ENCODE assay signal across 29 mouse cellular contexts in genomic region chr9:60182371-60182770, GRCm38 (mm10).
DNase-seq lines count a peak whose midpoint lies in the region; ATAC-seq lines count a peak whose summit lies in the region.
"Had no signal": no experiment of that assay in that cellular context is flagged by ENCODE, and none has a peak within 500 bp of the region (broad histone marks: within the 10 kb centered on the region; RNA-seq: fewer than 3 reads in every experiment).

No protein-coding gene starts in this region.

- no peak for DNase-seq in midbrain, embryonic 10.5 days (ENCODE audit: low spot score)
- DNase-seq in midbrain, embryonic 11.5 days (ENCODE audit: low spot score, missing footprints) = no peak
- DNase-seq in ZHBTc4 (ENCODE audit: low read depth, low spot score) = peak; percentile 9
- DNase-seq in adrenal gland, postnatal 10 days = peak; percentile 35
- DNase-seq in adrenal gland, postnatal 36 days = peak; percentile 19 to 50
- DNase-seq in liver, embryonic 11.5 days (ENCODE audit: low spot score) = no peak
- no peak for DNase-seq in lung, adult 18-20 months
- DNase-seq: B cell, adult 2 months; cerebellum, adult 11 months; cerebellum, adult 8-10 months; cerebellum, postnatal 10 days; cerebellum, postnatal 36 days; forebrain, postnatal 0 days; gastrocnemius, adult 2 months; gastrocnemius, postnatal 14 days; heart, adult 11 months; kidney, adult 18-20 months had no signal

- no peak for ATAC-seq in midbrain, embryonic 11.5 days (ENCODE audit: low FRiP score)
- ATAC-seq in liver, embryonic 11.5 days (replicated peaks; ENCODE audit: low FRiP score) = no peak
- no peak for ATAC-seq in hindbrain, embryonic 16.5 days
- ATAC-seq: activated CD4-positive, CD25-positive, alpha-beta regulatory T cell, adult 4 months; forebrain, embryonic 14.5 days; forebrain, postnatal 0 days; intestine, embryonic 15.5 days; Patski had no signal

- no peak overlapping the region for H3K9ac ChIP-seq in midbrain, embryonic 11.5 days (ENCODE audit: low read length)
- H3K9ac ChIP-seq in liver, embryonic 11.5 days (ENCODE audit: low read depth, low read length) = no peak overlapping the region
- H3K9ac ChIP-seq in hindbrain, embryonic 16.5 days (ENCODE audit: low read depth, low read length) = no peak overlapping the region
- H3K9ac ChIP-seq: embryonic facial prominence, embryonic 12.5 days; embryonic facial prominence, embryonic 15.5 days; forebrain, postnatal 0 days; hindbrain, embryonic 12.5 days; hindbrain, embryonic 15.5 days; intestine, embryonic 15.5 days had no signal

- no peaks in the 10 kb centered on the region for H3K27me3 ChIP-seq in midbrain, embryonic 10.5 days (ENCODE audit: low read depth, poor library complexity, severe bottlenecking)
- no peaks in the 10 kb centered on the region for H3K27me3 ChIP-seq in midbrain, embryonic 11.5 days (ENCODE audit: control insufficient read depth, insufficient read depth, low read length)
- H3K27me3 ChIP-seq in liver, embryonic 11.5 days (replicated peaks; ENCODE audit: control insufficient read depth, insufficient read depth, low read length) = no peaks in the 10 kb centered on the region; the same call in 1 of the 2 replicates
- no peaks in the 10 kb centered on the region for H3K27me3 ChIP-seq in hindbrain, embryonic 16.5 days (replicated peaks; ENCODE audit: control insufficient read depth, insufficient read depth, low read length)
- H3K27me3 ChIP-seq: CH12.LX; embryonic facial prominence, embryonic 12.5 days; embryonic facial prominence, embryonic 15.5 days; hindbrain, embryonic 12.5 days; hindbrain, embryonic 15.5 days; intestine, embryonic 15.5 days; Patski had no signal

- H3K9me3 ChIP-seq in midbrain, embryonic 10.5 days (replicated peaks) = no peaks in the 10 kb centered on the region
- no peaks in the 10 kb centered on the region for H3K9me3 ChIP-seq in midbrain, embryonic 11.5 days (ENCODE audit: control insufficient read depth, low read length)
- no peaks in the 10 kb centered on the region for H3K9me3 ChIP-seq in liver, embryonic 11.5 days (ENCODE audit: control insufficient read depth, low read length)
- no peaks in the 10 kb centered on the region for H3K9me3 ChIP-seq in hindbrain, embryonic 16.5 days (ENCODE audit: control insufficient read depth, low read length)
- H3K9me3 ChIP-seq: embryonic facial prominence, embryonic 12.5 days; embryonic facial prominence, embryonic 15.5 days; G1E; hindbrain, embryonic 12.5 days; hindbrain, embryonic 15.5 days; intestine, embryonic 15.5 days had no signal

- 88% methylated on average over 6 of the region's 6 CpGs for WGBS in midbrain, embryonic 10.5 days
- 92% methylated on average over 6 of the region's 6 CpGs for WGBS in midbrain, embryonic 11.5 days
- WGBS in liver, embryonic 11.5 days = 82% methylated on average over 6 of the region's 6 CpGs
- 89% methylated on average over 6 of the region's 6 CpGs for WGBS in hindbrain, embryonic 16.5 days

- H3K27ac ChIP-seq in midbrain, embryonic 10.5 days (replicated peaks) = peak overlapping the region; percentile 46
- H3K27ac ChIP-seq in midbrain, embryonic 11.5 days (ENCODE audit: low read depth, low read length) = no peak overlapping the region
- no peak overlapping the region for H3K27ac ChIP-seq in liver, embryonic 11.5 days (ENCODE audit: low read depth, low read length)
- no peak overlapping the region for H3K27ac ChIP-seq in hindbrain, embryonic 16.5 days (ENCODE audit: low read depth, low read length)
- H3K27ac ChIP-seq: embryonic facial prominence, embryonic 12.5 days; embryonic facial prominence, embryonic 15.5 days; gastrocnemius, adult 2 months; hindbrain, embryonic 12.5 days; hindbrain, embryonic 15.5 days; intestine, embryonic 15.5 days had no signal

- H3K4me3 ChIP-seq in midbrain, embryonic 10.5 days = no peak overlapping the region
- no peak overlapping the region for H3K4me3 ChIP-seq in midbrain, embryonic 11.5 days (ENCODE audit: low read depth, low read length)
- no peak overlapping the region for H3K4me3 ChIP-seq in liver, embryonic 11.5 days (ENCODE audit: low read depth, low read length)
- no peak overlapping the region for H3K4me3 ChIP-seq in hindbrain, embryonic 16.5 days (ENCODE audit: low read length)
- H3K4me3 ChIP-seq: embryonic facial prominence, embryonic 12.5 days; embryonic facial prominence, embryonic 15.5 days; gastrocnemius, adult 2 months; hindbrain, embryonic 12.5 days; hindbrain, embryonic 15.5 days; intestine, embryonic 15.5 days had no signal

- H3K36me3 ChIP-seq in midbrain, embryonic 10.5 days = no peaks in the 10 kb centered on the region
- no peaks in the 10 kb centered on the region for H3K36me3 ChIP-seq in midbrain, embryonic 11.5 days (ENCODE audit: control insufficient read depth, insufficient read depth, low read length)
- H3K36me3 ChIP-seq in liver, embryonic 11.5 days (ENCODE audit: control insufficient read depth, insufficient read depth, low read length) = no peaks in the 10 kb centered on the region
- no peaks in the 10 kb centered on the region for H3K36me3 ChIP-seq in hindbrain, embryonic 16.5 days (ENCODE audit: control insufficient read depth, insufficient read depth, low read length)
- H3K36me3 ChIP-seq: embryonic facial prominence, embryonic 12.5 days; embryonic facial prominence, embryonic 15.5 days; G1E; hindbrain, embryonic 12.5 days; hindbrain, embryonic 15.5 days; intestine, embryonic 15.5 days had no signal

- H3K4me2 ChIP-seq in midbrain, embryonic 11.5 days = no peak overlapping the region
- no peak overlapping the region for H3K4me2 ChIP-seq in liver, embryonic 11.5 days
- H3K4me2 ChIP-seq in hindbrain, embryonic 16.5 days (ENCODE audit: low read length) = no peak overlapping the region
- H3K4me2 ChIP-seq: embryonic facial prominence, embryonic 12.5 days; embryonic facial prominence, embryonic 15.5 days; heart, embryonic 11.5 days; hindbrain, embryonic 12.5 days; hindbrain, embryonic 15.5 days; intestine, embryonic 15.5 days had no signal

- peaks cover 16% of the 10 kb centered on the region; the same call in 1 of the 2 replicates for H3K4me1 ChIP-seq in midbrain, embryonic 10.5 days
- H3K4me1 ChIP-seq in midbrain, embryonic 11.5 days (ENCODE audit: control insufficient read depth, insufficient read depth, low read length) = no peaks in the 10 kb centered on the region
- H3K4me1 ChIP-seq in liver, embryonic 11.5 days (replicated peaks; ENCODE audit: control insufficient read depth, insufficient read depth, low read length) = no peaks in the 10 kb centered on the region
- H3K4me1 ChIP-seq in hindbrain, embryonic 16.5 days (ENCODE audit: control insufficient read depth, insufficient read depth, low read depth, low read length) = no peaks in the 10 kb centered on the region
- H3K4me1 ChIP-seq: hindbrain, embryonic 15.5 days; intestine, embryonic 15.5 days had no signal

Comparison
In these comparisons a context has a peak if more than half of its experiments do, and no peak if none do; other contexts are left out.
1. DNase-seq: peak in ZHBTc4 (single experiment), adrenal gland, postnatal 10 days (single experiment) and adrenal gland, postnatal 36 days (2 of 2); none in midbrain, embryonic 10.5 days (single experiment), midbrain, embryonic 11.5 days (single experiment), liver, embryonic 11.5 days (single experiment) and lung, adult 18-20 months (0 of 2).